Mouse (Mus musculus) adrenal gland, adult 8-10 months (tissue): ENCODE measurements around the gene Chd3. TPM values are rescaled to one million over a fixed set of nuclear protein-coding genes. Genes with fewer than 3 reads are reported as not detected.
A peak's percentile ranks its signal among the peaks of the same experiment; 100 is the strongest.

Experiments
- DNase-seq: peaks from one replicate; pipeline ENCODE4 v3.0.0; 2022
- total RNA-seq, 4 experiments: library from RNA; stranded (reverse); gene quantifications; 2 replicates each; pipeline ENCODE4 v1.2.4; 2022

Chd3 gene
- total RNA-seq = 100 to 1,000 TPM in 2 of 4 experiments, 10 to 100 TPM in 2; 89.8 to 169 (median 115) TPM

- no peak for DNase-seq
Measured at GRCm38 (mm10) chr11:69369215-69369989, at the start of gene Chd3. Chd3 (minus strand) TSS chr11:69369406.

- peak; percentile 96 for DNase-seq
Measured at GRCm38 (mm10) chr11:69417449-69418384, 48.5 kb upstream of the Chd3 start.

DNA sequence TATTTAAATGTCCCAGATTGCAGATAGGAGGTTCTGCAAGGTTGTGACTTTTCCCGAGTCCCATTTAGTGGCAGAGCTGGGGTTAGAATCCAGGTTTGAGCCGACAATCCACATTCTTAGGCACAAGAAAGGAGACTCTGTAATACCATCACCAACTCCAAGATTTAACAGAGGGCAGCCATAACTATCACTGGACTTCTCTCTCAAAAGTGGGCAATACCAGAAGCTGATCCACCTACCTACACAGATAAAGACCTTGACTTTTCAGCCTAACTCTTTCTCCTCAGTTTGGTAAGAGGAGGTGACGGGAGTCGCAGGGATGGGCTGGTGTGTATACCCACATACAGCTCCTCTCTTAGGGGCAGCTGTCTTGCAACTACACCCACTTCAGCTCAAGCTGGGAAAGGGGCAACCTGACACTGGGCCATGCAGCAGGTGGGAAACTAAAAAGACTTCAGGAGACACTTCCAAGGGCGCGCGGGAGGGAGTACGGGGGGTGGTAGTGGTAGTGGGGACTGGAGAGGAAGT is 47.8 kb upstream of the Chd3 start:
- DNase-seq = no peak

GRCm38 (mm10) chr11:69416509-69416908 is 47.3 kb upstream of the Chd3 start:
- DNase-seq = no peak

- DNase-seq = no peak
Measured at GRCm38 (mm10) chr11:69415668-69416451, 46.7 kb upstream of the Chd3 start.

GRCm38 (mm10) chr11:69415327-69415667 is 46.1 kb upstream of the Chd3 start:
- no peak for DNase-seq

GRCm38 (mm10) chr11:69414421-69415326 is 45.5 kb upstream of the Chd3 start:
- DNase-seq = no peak

GRCm38 (mm10) chr11:69413221-69414181 is 44.3 kb upstream of the Chd3 start, which contains the start of gene Kdm6b:
Kdm6b (minus strand) TSS chr11:69413675.
- no peak for DNase-seq

GRCm38 (mm10) chr11:69412548-69412947 is 43.3 kb upstream of the Chd3 start:
- DNase-seq = no peak

- no peak for DNase-seq
Measured at GRCm38 (mm10) chr11:69411538-69412203, 42.5 kb upstream of the Chd3 start.

GRCm38 (mm10) chr11:69411073-69411535 is 41.9 kb upstream of the Chd3 start:
- peak; percentile 93 for DNase-seq

DNA sequence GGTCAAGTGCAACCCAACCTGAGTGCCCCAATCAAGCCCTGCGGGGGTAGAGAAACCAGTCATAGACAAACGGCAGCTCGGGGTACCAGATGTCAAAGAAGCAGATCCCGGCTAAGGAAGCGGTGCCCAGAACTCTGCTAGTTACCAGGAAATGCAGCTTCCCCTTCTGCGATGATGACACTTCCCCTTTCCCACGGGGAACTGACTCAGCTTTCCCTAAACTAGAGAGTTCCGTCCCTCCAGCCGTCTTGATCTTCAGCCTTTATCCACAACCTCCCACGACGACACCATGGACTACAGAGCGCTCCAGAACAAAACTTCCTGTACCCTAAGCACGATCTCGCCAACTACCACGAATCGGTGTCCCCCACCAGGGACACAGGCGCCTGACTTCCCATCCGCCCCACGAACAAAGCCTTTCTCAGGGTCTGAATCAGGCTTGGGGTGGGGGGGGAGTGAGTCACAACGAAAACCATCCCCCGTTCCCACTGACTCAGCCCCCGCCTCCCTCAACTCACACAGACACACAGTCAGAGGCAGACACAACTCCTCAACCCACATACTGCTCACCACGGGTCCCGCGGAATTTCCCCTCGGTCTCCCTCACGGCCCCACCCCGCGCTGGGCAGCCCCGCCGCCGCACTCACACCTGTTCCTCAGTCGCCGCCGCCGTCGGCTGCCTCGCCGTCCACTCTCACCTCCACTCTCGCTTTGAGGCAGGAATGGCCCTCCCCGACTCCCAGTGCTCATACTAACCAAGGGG is 41.3 kb upstream of the Chd3 start:
- DNase-seq = no peak

DNA sequence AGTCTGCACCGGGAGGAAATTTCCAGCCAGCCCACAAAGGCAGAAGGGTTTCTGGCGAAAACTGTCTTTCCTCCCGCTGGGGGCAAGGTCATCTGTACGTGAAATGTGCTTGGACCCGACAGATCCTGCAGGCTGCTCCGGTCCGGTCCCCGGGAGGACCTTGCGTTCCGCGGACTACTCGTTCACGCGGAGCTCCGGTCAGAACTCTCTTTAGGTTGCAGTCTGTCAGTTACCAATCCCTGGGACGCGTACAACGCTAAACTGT is 40.8 kb upstream of the Chd3 start:
- no peak for DNase-seq

DNA sequence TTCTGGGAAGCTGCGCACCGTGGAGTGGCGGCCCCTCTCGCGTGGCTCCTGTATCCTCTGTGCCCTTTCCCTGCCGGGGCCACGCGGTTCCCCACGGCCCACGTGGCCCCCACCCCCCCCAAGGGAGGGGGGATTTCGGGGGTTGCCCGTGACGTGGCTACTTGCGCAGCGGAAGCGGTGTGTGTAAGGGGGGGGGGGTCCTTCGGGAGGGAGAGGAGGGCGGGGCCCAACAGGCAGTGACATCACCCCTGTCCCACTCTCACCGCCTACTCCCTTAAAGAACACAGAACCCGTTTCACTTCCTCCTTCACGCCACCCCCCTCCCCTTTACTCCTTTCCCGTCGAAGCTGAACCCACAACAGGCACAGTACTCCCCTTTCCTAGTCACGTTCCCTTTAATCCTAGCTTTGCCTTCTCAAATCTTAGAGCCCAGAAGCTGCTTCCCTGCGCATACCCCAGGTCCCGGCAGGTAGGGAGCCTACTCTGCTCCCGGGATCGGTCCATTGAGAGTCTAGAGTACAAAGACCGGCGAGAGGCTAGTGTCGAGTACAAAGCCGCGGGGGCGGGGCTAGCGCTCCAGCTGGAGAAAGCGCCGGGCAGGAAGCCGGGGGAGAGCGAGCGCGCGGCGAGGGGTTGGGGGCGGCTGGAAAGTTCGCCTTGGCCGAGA is 40.3 kb upstream of the Chd3 start:
- no peak for DNase-seq

GRCm38 (mm10) chr11:69408541-69409377 is 39.6 kb upstream of the Chd3 start:
- peak; percentile 87 for DNase-seq

DNA sequence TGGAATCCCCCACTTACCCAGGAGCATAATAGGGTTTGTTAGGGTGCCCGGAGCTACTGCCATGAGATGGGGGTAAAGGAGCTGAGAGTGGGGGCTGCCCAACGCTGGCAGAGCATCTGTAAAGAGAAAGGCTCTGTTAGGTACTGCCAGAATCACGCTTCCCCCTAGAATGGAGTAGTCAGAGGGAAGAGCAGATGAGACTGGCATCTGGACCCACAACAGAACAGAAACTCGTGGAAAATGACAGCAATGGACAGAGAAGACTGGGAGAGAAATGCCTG is 38.5 kb upstream of the Chd3 start:
- DNase-seq = no peak
